Mouse (Mus musculus): ENCODE results near the gene Ccdc24. TPM values are rescaled to one million over a fixed set of nuclear protein-coding genes. Genes with fewer than 3 reads are reported as not detected.

The Ccdc24 gene
- polyA plus RNA-seq, 1 experiment: 1.8 TPM

DNA sequence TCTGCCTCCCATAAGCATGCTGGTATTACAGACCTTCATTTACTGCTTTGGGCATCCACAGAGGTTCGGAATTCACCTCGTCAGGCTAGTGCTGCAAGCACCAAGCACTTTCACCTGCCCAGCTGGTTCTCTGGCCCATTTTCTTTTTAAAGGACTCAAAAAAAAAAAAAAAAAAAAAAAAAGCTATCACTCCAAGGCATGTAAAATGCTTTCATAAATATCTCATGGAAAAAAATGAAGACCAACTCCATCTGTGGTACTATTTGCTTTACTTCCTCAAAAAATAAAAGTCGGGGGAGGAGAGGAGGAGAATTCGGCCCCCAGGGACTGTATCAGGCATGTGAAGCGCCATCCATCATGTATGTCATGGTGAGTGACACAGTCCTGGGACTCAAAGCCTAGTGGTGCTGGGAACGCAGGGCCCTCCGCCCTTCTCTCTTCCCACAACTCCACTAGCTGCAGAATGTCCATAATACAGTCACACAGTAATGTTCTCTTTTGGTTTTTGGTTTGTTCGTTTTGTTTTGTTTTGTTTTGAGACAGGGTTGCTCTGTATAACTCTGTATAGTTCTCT, 43.7 kb downstream of the Ccdc24 start:
- Histone ChIP-seq H3K27me3 (ENCODE audit: control insufficient read depth, insufficient read depth, low read length) (no peaks in the 10 kb centered on the region), H3K27ac (ENCODE audit: insufficient read depth, low read length) (no peak overlapping the region), H3K4me3 (replicated peaks; ENCODE audit: insufficient read depth, low read depth, low read length) (no peak overlapping the region), H3K4me1 (ENCODE audit: control insufficient read depth, insufficient read depth, low read length) (no peaks in the 10 kb centered on the region)
- DNase-seq: no peak
- WGBS: 83% methylated on average over 8 of the region's 8 CpGs
- TF ChIP-seq CTCF (IDR thresholded peaks at IDR 0.05; ENCODE audit: borderline replicate concordance, insufficient read depth, low read depth, low read length) (no peak), POLR2A (IDR thresholded peaks at IDR 0.05; ENCODE audit: borderline replicate concordance, insufficient read depth, low read length) (no peak)

DNA sequence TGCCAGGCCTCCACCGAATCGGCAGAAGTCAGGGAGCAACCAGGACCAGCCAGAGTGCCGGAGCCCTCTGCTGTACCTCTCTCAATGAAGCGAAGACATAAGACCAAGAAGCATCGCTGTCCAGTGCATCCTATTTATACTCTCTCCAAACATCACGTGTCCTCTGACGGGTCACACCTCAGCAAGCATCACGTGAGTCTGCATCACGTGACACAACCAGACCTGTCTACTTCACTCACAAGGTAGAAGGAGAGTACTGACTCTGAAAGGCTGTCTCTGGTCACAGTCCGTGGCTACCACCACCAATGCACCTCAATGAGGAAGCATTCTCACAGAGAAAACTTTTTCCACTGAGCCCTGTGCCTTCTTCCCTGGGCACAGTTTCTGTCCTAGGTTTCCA, 54.3 kb downstream of the Ccdc24 start:
- H3K27me3 ChIP-seq (ENCODE audit: control insufficient read depth, insufficient read depth, low read length): no peaks in the 10 kb centered on the region
- no peak overlapping the region for H3K4me3 ChIP-seq (replicated peaks; ENCODE audit: insufficient read depth, low read depth, low read length)
- no peak for DNase-seq
- no peak overlapping the region for H3K27ac ChIP-seq (ENCODE audit: insufficient read depth, low read length)
- no peaks in the 10 kb centered on the region for H3K4me1 ChIP-seq (ENCODE audit: control insufficient read depth, insufficient read depth, low read length)
- 92% methylated on average over 10 of the region's 10 CpGs for WGBS
- TF ChIP-seq POLR2A (IDR thresholded peaks at IDR 0.05; ENCODE audit: borderline replicate concordance, insufficient read depth, low read length) (no peak), CTCF (IDR thresholded peaks at IDR 0.05; ENCODE audit: borderline replicate concordance, insufficient read depth, low read depth, low read length) (no peak)

DNA sequence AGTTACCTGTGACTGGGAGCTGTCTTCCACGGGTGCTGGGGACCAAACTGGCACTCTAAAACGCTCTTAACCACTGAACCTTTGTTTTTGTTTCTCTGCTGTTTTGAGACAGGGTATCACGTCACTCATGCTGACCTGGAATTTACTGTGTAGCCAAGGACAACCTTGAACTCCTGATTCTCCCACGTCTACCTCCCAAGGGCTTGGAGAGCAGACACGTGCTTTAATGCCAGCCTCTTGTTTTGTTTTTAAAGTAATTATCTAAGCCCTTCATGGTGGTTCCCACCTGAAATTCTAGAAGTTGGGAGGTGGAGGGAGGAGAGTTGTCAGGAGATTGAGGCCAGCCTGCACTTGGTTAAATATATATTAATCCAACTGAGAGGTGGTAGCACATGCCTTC, 55.6 kb downstream of the Ccdc24 start:
- Histone ChIP-seq H3K4me1 (ENCODE audit: control insufficient read depth, insufficient read depth, low read length) (no peaks in the 10 kb centered on the region), H3K4me3 (replicated peaks; ENCODE audit: insufficient read depth, low read depth, low read length) (no peak overlapping the region), H3K27ac (ENCODE audit: insufficient read depth, low read length) (no peak overlapping the region), H3K27me3 (ENCODE audit: control insufficient read depth, insufficient read depth, low read length) (no peaks in the 10 kb centered on the region)
- TF ChIP-seq CTCF (IDR thresholded peaks at IDR 0.05; ENCODE audit: borderline replicate concordance, insufficient read depth, low read depth, low read length): no peak
- TF ChIP-seq POLR2A (IDR thresholded peaks at IDR 0.05; ENCODE audit: borderline replicate concordance, insufficient read depth, low read length): no peak
- DNase-seq: no peak
- 80% methylated on average over 5 of the region's 5 CpGs for WGBS

Other genes starting within 250 kb of the Ccdc24 start
- gene Dmap1, start 190.3 kb downstream of the Ccdc24 start, polyA plus RNA-seq (2012; rRNA removed): 48.7 and 53.5 TPM in 2 replicates
- not detected in 2 replicates for gene Gm12845, start 148.1 kb downstream of the Ccdc24 start, polyA plus RNA-seq (2012; rRNA removed)
- not detected in 2 replicates for gene Klf17, start 106.9 kb downstream of the Ccdc24 start, polyA plus RNA-seq (2012; rRNA removed)
- 178 and 197 TPM in 2 replicates for gene Slc6a9, start 38.1 kb downstream of the Ccdc24 start, polyA plus RNA-seq (2012; rRNA removed)
- 41.0 and 42.0 TPM in 2 replicates for gene B4galt2, start 10.9 kb upstream of the Ccdc24 start, polyA plus RNA-seq (2012; rRNA removed)
- gene Atp6v0b, start 14.8 kb upstream of the Ccdc24 start, polyA plus RNA-seq (2012; rRNA removed): 669 and 676 TPM in 2 replicates
- 16.6 and 18.0 TPM in 2 replicates for gene Dph2, start 19.5 kb upstream of the Ccdc24 start, polyA plus RNA-seq (2012; rRNA removed)
- 183 and 192 TPM in 2 replicates for gene Ipo13, start 42.4 kb upstream of the Ccdc24 start, polyA plus RNA-seq (2012; rRNA removed)
- 0.38 and 0.40 TPM in 2 replicates for gene Artn, start 57.2 kb upstream of the Ccdc24 start, polyA plus RNA-seq (2012; rRNA removed)

Measured in cerebellum, adult 2 months (tissue).